Comparison of ENCODE assay signal across 8 mouse cellular contexts in genomic region chr7:127023896-127024690, GRCm38 (mm10). TPM values are rescaled to one million over a fixed set of nuclear protein-coding genes. Genes with fewer than 3 reads are reported as not detected.
DNase-seq lines count a peak whose midpoint lies in the region; ATAC-seq and TF ChIP-seq lines count a peak whose summit lies in the region.

No protein-coding gene starts in this region.

- DNase-seq in left cerebral cortex, adult 2 months (ENCODE audit: extremely low spot score in 1 of 2, low spot score in 2 of 2) = no peak
- no peak for DNase-seq in left cerebral cortex, postnatal 36 days (ENCODE audit: low spot score in 2 of 2)
- no peak for DNase-seq in urinary bladder, postnatal 10 days (ENCODE audit: low spot score)
- DNase-seq in left cerebral cortex, adult 18-20 months (ENCODE audit: low spot score in 2 of 2) = no peak
- DNase-seq in kidney, adult 9 months = no peak

- peak overlapping the region; percentile 97 for H3K27ac ChIP-seq in left cerebral cortex, adult 2 months
- H3K27ac ChIP-seq in cortical plate, adult 2 months (ENCODE audit: insufficient read depth, low read length) = peak overlapping the region; percentile 14; the same call in 1 of the 2 replicates
- peak overlapping the region; percentile 100 for H3K27ac ChIP-seq in hindbrain, embryonic 13.5 days
- peak overlapping the region; percentile 100 for H3K27ac ChIP-seq in midbrain, embryonic 16.5 days (ENCODE audit: low read length)

- H3K27me3 ChIP-seq in hindbrain, embryonic 13.5 days = no peaks in the 10 kb centered on the region
- H3K27me3 ChIP-seq in midbrain, embryonic 16.5 days (ENCODE audit: control insufficient read depth, insufficient read depth, low read depth, low read length) = no peaks in the 10 kb centered on the region

- no peak for TF ChIP-seq CTCF in left cerebral cortex, adult 2 months (IDR thresholded peaks at IDR 0.05)
- TF ChIP-seq CTCF in cortical plate, adult 2 months (IDR thresholded peaks at IDR 0.05; ENCODE audit: extremely low read depth, insufficient read depth, low read length) = no peak

- peak overlapping the region; percentile 56 for H3K4me3 ChIP-seq in left cerebral cortex, adult 2 months
- H3K4me3 ChIP-seq in cortical plate, adult 2 months (ENCODE audit: insufficient read depth, low read length) = peak overlapping the region; percentile 43
- peak overlapping the region; percentile 96 for H3K4me3 ChIP-seq in hindbrain, embryonic 13.5 days
- peak overlapping the region; percentile 91 for H3K4me3 ChIP-seq in midbrain, embryonic 16.5 days (ENCODE audit: low read depth, low read length)

- peak overlapping the region; percentile 98 for H3K4me2 ChIP-seq in hindbrain, embryonic 13.5 days
- H3K4me2 ChIP-seq in midbrain, embryonic 16.5 days (ENCODE audit: low read length) = peak overlapping the region; percentile 97

- ATAC-seq in hindbrain, embryonic 13.5 days (ENCODE audit: low FRiP score) = no peak
- no peak for ATAC-seq in midbrain, embryonic 16.5 days

- WGBS in hindbrain, embryonic 13.5 days = 24% methylated on average over 19 of the region's 19 CpGs
- 13% methylated on average over 19 of the region's 19 CpGs for WGBS in midbrain, embryonic 16.5 days

- H3K4me1 ChIP-seq in cortical plate, adult 2 months (ENCODE audit: control insufficient read depth, insufficient read depth, low read length) = peaks cover 11% of the 10 kb centered on the region
- peaks cover 74% of the 10 kb centered on the region for H3K4me1 ChIP-seq in hindbrain, embryonic 13.5 days (replicated peaks)
- peaks cover 60% of the 10 kb centered on the region for H3K4me1 ChIP-seq in midbrain, embryonic 16.5 days (ENCODE audit: control insufficient read depth, insufficient read depth, low read length)

- peak overlapping the region; percentile 100 for H3K9ac ChIP-seq in hindbrain, embryonic 13.5 days
- peak overlapping the region; percentile 100 for H3K9ac ChIP-seq in midbrain, embryonic 16.5 days (ENCODE audit: low read depth, low read length)

- peaks cover 28% of the 10 kb centered on the region for H3K36me3 ChIP-seq in hindbrain, embryonic 13.5 days
- peaks cover 10% of the 10 kb centered on the region for H3K36me3 ChIP-seq in midbrain, embryonic 16.5 days (ENCODE audit: control insufficient read depth, insufficient read depth, low read length)

- intact Hi-C loops in left cerebral cortex, adult 2 months (cut with DNase I) = loop anchor here (5.0 kb wide), 1 partner anchor 202 kb away; no protein-coding TSS in a partner anchor
- intact Hi-C loops in left cerebral cortex, postnatal 36 days (cut with DNase I) = no loop called here

- H3K9me3 ChIP-seq in hindbrain, embryonic 13.5 days = no peaks in the 10 kb centered on the region
- H3K9me3 ChIP-seq in midbrain, embryonic 16.5 days (replicated peaks; ENCODE audit: control insufficient read depth, low read length, poor library complexity, severe bottlenecking) = no peaks in the 10 kb centered on the region

- TF ChIP-seq POLR2A in cortical plate, adult 2 months (IDR thresholded peaks at IDR 0.05; ENCODE audit: extremely low read depth, insufficient read depth, low read length) = no peak

RNA-seq across cellular contexts. Expression of gene Maz, which starts 2.7 kb away (rescaled TPM):
- total RNA-seq in left cerebral cortex, adult 2 months (2021) = 100 to 1,000 TPM; 210 to 221 TPM
- total RNA-seq in left cerebral cortex, postnatal 36 days (2021) = 100 to 1,000 TPM; 227 to 234 TPM
- 157 and 173 TPM in 2 replicates for polyA plus RNA-seq in cortical plate, adult 2 months (2012; rRNA removed)
- polyA plus RNA-seq in hindbrain, embryonic 13.5 days (2015; fragmentation: Nextera tagmentation; extraction: Ambion mirVana) = 59.8 and 60.8 TPM in 2 replicates
- polyA plus RNA-seq in midbrain, embryonic 16.5 days (2015; fragmentation: Nextera tagmentation; extraction: Ambion mirVana) = 46.7 and 51.5 TPM in 2 replicates
- 100 to 1,000 TPM; 205 to 207 TPM for total RNA-seq in left cerebral cortex, adult 18-20 months (2021)

RNA-seq across cellular contexts. Expression of gene Prrt2, which starts 3.1 kb away (rescaled TPM):
- total RNA-seq in left cerebral cortex, adult 2 months (2021) = 100 to 1,000 TPM; 214 to 216 TPM
- 100 to 1,000 TPM; 213 to 222 TPM for total RNA-seq in left cerebral cortex, postnatal 36 days (2021)
- 371 and 405 TPM in 2 replicates for polyA plus RNA-seq in cortical plate, adult 2 months (2012; rRNA removed)
- 18.3 and 19.2 TPM in 2 replicates for polyA plus RNA-seq in hindbrain, embryonic 13.5 days (2015; fragmentation: Nextera tagmentation; extraction: Ambion mirVana)
- polyA plus RNA-seq in midbrain, embryonic 16.5 days (2015; fragmentation: Nextera tagmentation; extraction: Ambion mirVana) = 40.9 and 63.3 TPM in 2 replicates
- total RNA-seq in left cerebral cortex, adult 18-20 months (2021) = 100 to 1,000 TPM; 202 to 211 TPM

RNA-seq across cellular contexts. Expression of gene Gm42742, which starts 3.2 kb away (rescaled TPM):
- 10 to 100 TPM; 61.0 to 66.3 TPM for total RNA-seq in left cerebral cortex, adult 2 months (2021)
- 10 to 100 TPM; 36.5 to 50.3 TPM for total RNA-seq in left cerebral cortex, postnatal 36 days (2021)
- 97.1 and 109 TPM in 2 replicates for polyA plus RNA-seq in cortical plate, adult 2 months (2012; rRNA removed)
- 66.8 and 73.4 TPM in 2 replicates for polyA plus RNA-seq in hindbrain, embryonic 13.5 days (2015; fragmentation: Nextera tagmentation; extraction: Ambion mirVana)
- 30.9 and 61.5 TPM in 2 replicates for polyA plus RNA-seq in midbrain, embryonic 16.5 days (2015; fragmentation: Nextera tagmentation; extraction: Ambion mirVana)
- 10 to 100 TPM; 45.7 to 55.3 TPM for total RNA-seq in left cerebral cortex, adult 18-20 months (2021)

RNA-seq across cellular contexts. Expression of gene Pagr1a, which starts 6.9 kb away (rescaled TPM):
- total RNA-seq in left cerebral cortex, adult 2 months (2021) = 10 to 100 TPM; 15.1 to 27.1 TPM
- 10 to 100 TPM; 25.4 to 28.8 TPM for total RNA-seq in left cerebral cortex, postnatal 36 days (2021)
- 41.1 and 50.4 TPM in 2 replicates for polyA plus RNA-seq in cortical plate, adult 2 months (2012; rRNA removed)
- 41.8 and 53.4 TPM in 2 replicates for polyA plus RNA-seq in hindbrain, embryonic 13.5 days (2015; fragmentation: Nextera tagmentation; extraction: Ambion mirVana)
- polyA plus RNA-seq in midbrain, embryonic 16.5 days (2015; fragmentation: Nextera tagmentation; extraction: Ambion mirVana) = 33.8 and 62.5 TPM in 2 replicates
- 10 to 100 TPM; 18.7 to 35.6 TPM for total RNA-seq in left cerebral cortex, adult 18-20 months (2021)

RNA-seq across cellular contexts. Expression of gene Pagr1b, which starts 7.8 kb away (rescaled TPM):
- total RNA-seq in left cerebral cortex, adult 2 months (2021) = 1 to 10 TPM in 1 of 2 experiments, not detected in 1; 1.2 TPM
- under 1 TPM in 1 of 2 experiments, not detected in 1; 0.99 TPM for total RNA-seq in left cerebral cortex, postnatal 36 days (2021)
- polyA plus RNA-seq in cortical plate, adult 2 months (2012; rRNA removed) = 1.8 and 2.2 TPM in 2 replicates
- 0.45 and 1.1 TPM in 2 replicates for polyA plus RNA-seq in hindbrain, embryonic 13.5 days (2015; fragmentation: Nextera tagmentation; extraction: Ambion mirVana)
- polyA plus RNA-seq in midbrain, embryonic 16.5 days (2015; fragmentation: Nextera tagmentation; extraction: Ambion mirVana) = 0.50 TPM in 1 of 2 replicates, not detected in the other
- total RNA-seq in left cerebral cortex, adult 18-20 months (2021) = not detected

Comparison
In these comparisons a context has a peak if more than half of its experiments do, and no peak if none do; other contexts are left out.
1. H3K27ac ChIP-seq: peak in every context shown above with its lines; median percentile 100 in hindbrain, embryonic 13.5 days; 100 in midbrain, embryonic 16.5 days; 97 in left cerebral cortex, adult 2 months; 14 in cortical plate, adult 2 months.
2. H3K4me3 ChIP-seq: peak in every context shown above with its lines; median percentile 96 in hindbrain, embryonic 13.5 days; 91 in midbrain, embryonic 16.5 days; 56 in left cerebral cortex, adult 2 months; 43 in cortical plate, adult 2 months.